Mouse (Mus musculus) stomach, postnatal 0 days (tissue): ENCODE measurements at regions not wholly inside any gene's neighbourhood (a gene's known extent, or its start where the extent isn't known, plus 50 kb on each side); places are given as distances from the start of the nearest gene placed in this dataset.

Source experiments
- ATAC-seq: fragments of 200-750 bp; cut with Nextera tagmentation; 2 replicates; pipeline ENCODE4 v1.8.0; 2017; ENCODE audit not compliant: low FRiP score, low TSS enrichment
- DNase-seq: peaks from one replicate; pipeline ENCODE4 v3.0.0-alpha.2; 2016; ENCODE audit warnings: low spot score
- H3K27ac ChIP-seq: fragments of 300-500 bp; sonication (generic); replicated peaks from 2 replicates; pipeline ENCODE4 v1.5.1; 2014; ENCODE audit warnings: mild to moderate bottlenecking, control low read depth
- H3K27me3 ChIP-seq: fragments of 300-500 bp; sonication (generic); 2 replicates; pipeline ENCODE4 v1.6.1; 2014; ENCODE audit warnings: low read length; ENCODE audit not compliant: control insufficient read depth, insufficient read depth
- H3K36me3 ChIP-seq: fragments of 300-500 bp; sonication (generic); 2 replicates; pipeline ENCODE4 v1.6.1; 2014; ENCODE audit warnings: low read length, mixed read lengths; ENCODE audit not compliant: control insufficient read depth, insufficient read depth
- H3K4me1 ChIP-seq: fragments of 300-500 bp; sonication (generic); replicated peaks from 2 replicates; pipeline ENCODE4 v1.6.1; 2014; ENCODE audit warnings: antibody characterized with exemption; ENCODE audit not compliant: control insufficient read depth, insufficient read depth
- H3K4me2 ChIP-seq: fragments of 300-500 bp; sonication (generic); replicated peaks from 2 replicates; pipeline ENCODE4 v1.6.1; 2014; ENCODE audit warnings: low read depth, mild to moderate bottlenecking, control low read depth, moderate library complexity
- H3K4me3 ChIP-seq: fragments of 300-500 bp; sonication (generic); 2 replicates; pipeline ENCODE4 v1.5.1; 2014; ENCODE audit warnings: low read depth, low read length, control low read depth
- H3K9ac ChIP-seq: fragments of 300-500 bp; sonication (generic); 2 replicates; pipeline ENCODE4 v1.6.1; 2014; ENCODE audit warnings: mild to moderate bottlenecking, low read length, control low read depth, mixed read lengths
- H3K9me3 ChIP-seq: fragments of 300-500 bp; sonication (generic); 2 replicates; pipeline ENCODE4 v1.6.1; 2016; ENCODE audit warnings: low read length; ENCODE audit not compliant: control insufficient read depth
- CTCF ChIP-seq: IDR thresholded peaks from 2 replicates; pipeline ENCODE4 v1.5.1; 2016; ENCODE audit warnings: antibody characterized with exemption, low read depth, mild to moderate bottlenecking, moderate library complexity
- EP300 ChIP-seq: optimal IDR thresholded peaks from 2 replicates; pipeline ENCODE3; 2016; ENCODE audit warnings: antibody characterized with exemption
- WGBS: fragments of 180-500 bp; shearing (Covaris S2); extraction: QIAGEN DNeasy Blood & Tissue Kit; methylation state at CpG from one replicate; pipeline ENCODE4 v1.1.7; 2014; 5-methylcytosine and 5-hydroxymethylcytosine counted together

- Histone ChIP-seq H3K4me3 (no peak overlapping the region), H3K9ac (no peak overlapping the region), H3K27me3 (no peaks in the 10 kb centered on the region), H3K27ac (no peak overlapping the region), H3K4me1 (no peaks in the 10 kb centered on the region), H3K36me3 (no peaks in the 10 kb centered on the region), H3K9me3 (no peaks in the 10 kb centered on the region), H3K4me2 (no peak overlapping the region)
- DNase-seq (no peak), ATAC-seq (no peak)
- WGBS, result 57% methylated on average over 2 of the region's 2 CpGs
- TF ChIP-seq EP300, result no peak
- TF ChIP-seq CTCF, result no peak
Observed at GRCm38 (mm10) chr3:138675881-138676280, 66.1 kb upstream of the Tspan5 start.

GRCm38 (mm10) chr3:138678351-138678750 is 63.6 kb upstream of the Tspan5 start:
- Histone ChIP-seq H3K9ac (no peak overlapping the region), H3K4me2 (no peak overlapping the region), H3K27ac (no peak overlapping the region), H3K27me3 (no peaks in the 10 kb centered on the region), H3K36me3 (no peaks in the 10 kb centered on the region), H3K4me1 (no peaks in the 10 kb centered on the region), H3K9me3 (no peaks in the 10 kb centered on the region), H3K4me3 (no peak overlapping the region)
- TF ChIP-seq EP300, result no peak
- no peak for TF ChIP-seq CTCF
- 60% methylated on average over 4 of the region's 4 CpGs for WGBS
- no peak for ATAC-seq
- no peak for DNase-seq

- TF ChIP-seq EP300, result no peak
- no peak for TF ChIP-seq CTCF
- Histone ChIP-seq H3K27ac (no peak overlapping the region), H3K9me3 (no peaks in the 10 kb centered on the region), H3K36me3 (no peaks in the 10 kb centered on the region), H3K4me3 (no peak overlapping the region), H3K4me1 (no peaks in the 10 kb centered on the region), H3K4me2 (no peak overlapping the region), H3K9ac (no peak overlapping the region), H3K27me3 (no peaks in the 10 kb centered on the region)
- WGBS, result 24% methylated on average over 11 of the region's 11 CpGs
- DNase-seq (no peak), ATAC-seq (no peak; the same call in 1 of the 2 replicates)
Observed at GRCm38 (mm10) chr3:138686636-138687230, 55.3 kb upstream of the Tspan5 start.

- Histone ChIP-seq H3K4me1 (no peaks in the 10 kb centered on the region), H3K4me3 (no peak overlapping the region), H3K9me3 (no peaks in the 10 kb centered on the region), H3K4me2 (no peak overlapping the region), H3K36me3 (no peaks in the 10 kb centered on the region), H3K27ac (no peak overlapping the region), H3K9ac (no peak overlapping the region), H3K27me3 (no peaks in the 10 kb centered on the region)
- no peak for TF ChIP-seq CTCF
- TF ChIP-seq EP300, result no peak
- DNase-seq (no peak), ATAC-seq (no peak)
- WGBS, result 83% methylated on average over 5 of the region's 5 CpGs
Observed at GRCm38 (mm10) chr3:138688606-138689005, 53.4 kb upstream of the Tspan5 start.
